Mouse (Mus musculus) thymus, postnatal 25 days (tissue): Measurements from ENCODE around the gene Mtmr10.
A peak's percentile ranks its signal among the peaks of the same experiment; 100 is the strongest.

Experiments used
- DNase-seq: peaks from one replicate; pipeline ENCODE4 v3.0.0; 2022

Gene Mtmr10

DNA sequence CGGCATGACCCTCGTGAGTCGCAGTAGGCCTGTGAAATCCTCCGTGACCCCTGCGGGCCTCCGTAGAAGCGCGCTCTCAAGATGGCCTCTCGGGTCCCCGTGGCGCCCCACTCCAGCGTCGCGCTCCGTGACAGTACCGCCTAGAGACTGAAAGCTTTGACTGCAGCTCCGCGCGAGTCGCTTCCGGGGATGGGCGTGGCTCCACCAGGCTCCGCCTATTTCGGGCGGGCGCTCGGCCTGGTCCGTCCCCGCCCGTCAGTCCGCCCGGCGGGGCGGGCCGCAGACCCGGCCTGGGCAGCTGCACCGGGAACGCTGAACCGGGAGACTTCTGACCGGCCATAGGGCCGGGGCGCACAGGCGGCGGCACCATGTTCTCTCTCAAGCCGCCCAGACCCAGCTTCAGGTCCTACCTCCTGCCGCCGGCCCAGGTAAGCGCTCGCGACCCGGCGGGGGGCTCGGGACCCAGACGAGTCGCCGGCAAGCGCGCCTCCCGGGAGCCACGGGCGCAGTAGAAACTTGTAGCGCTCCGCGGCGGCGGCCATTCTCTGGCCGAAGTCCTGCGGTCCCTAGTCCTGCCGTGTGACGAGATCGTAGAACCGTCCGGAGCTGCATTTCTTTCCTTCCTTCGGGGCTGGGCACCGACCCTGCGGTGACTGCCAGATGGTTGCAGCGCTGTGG is at the start of gene Mtmr10:
Gene Mtmr10 (plus strand): TSS at position 240 of the 678 bp plus-strand sequence.
- peak; percentile 98 for DNase-seq

- DNase-seq = no peak
Observed at GRCm38 (mm10) chr7:64237747-64238146, 49.7 kb upstream of the Mtmr10 start.

DNA sequence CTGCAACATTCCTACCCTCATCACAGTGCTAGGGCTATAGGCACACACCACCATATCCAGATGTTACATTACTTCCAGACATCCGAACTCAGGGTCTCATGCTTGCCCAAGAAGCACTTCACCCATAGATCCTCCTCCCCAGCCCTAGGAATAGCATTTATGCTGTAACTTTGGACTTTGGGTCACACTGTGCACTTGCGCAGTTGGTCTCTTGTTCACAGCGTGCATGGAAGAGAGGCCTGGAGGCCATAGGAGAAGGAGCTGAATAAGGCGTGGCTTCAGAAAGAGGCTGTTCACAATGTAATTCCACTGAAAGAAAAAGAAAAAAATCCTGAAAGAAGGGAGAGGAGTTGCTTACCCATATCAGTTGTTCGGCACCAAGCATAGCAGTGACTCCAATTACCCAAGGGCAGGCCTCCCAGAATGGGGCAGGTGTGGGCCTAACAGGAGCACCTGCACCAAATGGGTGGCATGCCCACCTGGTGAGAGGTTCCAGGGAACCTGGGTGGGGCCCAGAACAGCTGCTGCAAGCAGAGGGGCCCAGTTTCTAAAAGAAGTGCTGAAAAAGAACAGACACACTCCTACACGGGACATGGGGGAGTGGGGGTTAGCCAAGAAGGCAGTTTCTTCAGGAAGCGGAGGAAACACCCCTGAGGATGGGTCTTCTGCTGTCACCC is 48.9 kb upstream of the Mtmr10 start:
- DNase-seq = no peak

DNA sequence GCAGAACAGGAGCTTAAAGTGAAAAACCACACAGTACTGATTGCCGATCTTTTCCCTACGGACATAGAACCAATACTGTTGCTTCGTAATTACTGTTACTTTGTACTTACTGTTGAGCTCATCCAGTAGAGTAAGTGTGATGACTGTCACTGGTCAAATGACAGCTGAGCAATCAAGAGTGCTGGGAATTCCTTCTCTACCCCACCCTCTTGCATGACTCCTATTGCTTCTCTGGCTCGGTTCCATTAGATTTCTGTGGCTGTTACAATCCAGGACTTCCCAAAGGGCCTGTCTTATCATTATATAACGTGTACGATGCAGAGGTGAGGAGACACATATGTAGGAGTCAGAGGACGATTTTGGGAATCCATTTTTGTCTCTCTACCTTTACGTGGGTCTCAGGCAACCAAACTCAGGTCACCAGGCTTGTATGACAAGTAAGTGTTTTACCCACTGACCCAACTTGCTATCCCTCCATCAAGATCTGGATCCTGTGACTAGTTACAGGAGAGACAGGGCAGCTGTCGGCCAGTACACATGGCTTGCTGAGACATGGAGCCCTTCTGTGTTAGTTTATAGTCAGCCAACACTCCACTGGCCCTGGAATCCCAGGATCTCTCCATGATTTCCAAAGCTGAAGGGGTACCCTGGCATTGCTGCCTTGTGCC is 48.2 kb upstream of the Mtmr10 start:
- DNase-seq = no peak

GRCm38 (mm10) chr7:64239806-64240315 is 47.6 kb upstream of the Mtmr10 start:
- DNase-seq = no peak

DNA sequence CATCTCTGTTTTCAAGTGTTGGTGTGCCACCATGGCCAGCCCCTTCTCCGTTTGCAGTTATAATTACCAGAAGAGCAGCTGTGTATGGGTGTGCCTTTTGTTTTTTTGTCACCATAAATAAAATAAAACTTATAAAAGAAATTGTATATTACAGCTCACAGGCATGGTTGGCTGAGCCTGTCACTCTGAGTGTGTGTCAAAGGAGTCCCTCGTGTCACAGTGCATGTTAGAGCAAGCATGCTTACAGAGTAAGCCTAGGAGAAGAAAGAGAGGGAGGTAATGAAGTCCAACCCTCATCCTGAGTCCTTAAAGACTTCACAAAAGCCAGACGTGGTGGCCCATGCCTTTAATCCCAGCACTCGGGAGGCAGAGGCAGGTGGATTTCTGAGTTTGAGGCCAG is 45.0 kb upstream of the Mtmr10 start:
- no peak for DNase-seq

DNA sequence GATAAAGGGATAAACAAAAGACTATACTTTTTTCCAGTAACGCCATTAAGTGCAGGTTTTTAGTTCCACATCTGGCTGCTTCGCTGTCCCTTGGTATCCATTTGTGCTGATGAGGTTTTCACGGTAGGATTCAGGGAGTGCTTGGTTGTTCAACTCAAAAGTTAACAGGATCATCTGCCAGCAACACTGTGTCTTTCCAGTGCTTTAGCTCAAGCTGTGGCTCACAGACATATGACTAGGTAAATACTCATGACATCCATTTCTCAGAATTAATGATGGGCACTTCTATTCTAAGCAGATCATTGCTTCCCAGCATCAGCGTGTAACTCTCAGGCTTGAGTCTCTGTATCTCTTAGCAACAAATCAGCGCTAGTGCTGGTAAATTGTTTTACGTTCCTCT is 43.1 kb upstream of the Mtmr10 start:
- DNase-seq = no peak

DNA sequence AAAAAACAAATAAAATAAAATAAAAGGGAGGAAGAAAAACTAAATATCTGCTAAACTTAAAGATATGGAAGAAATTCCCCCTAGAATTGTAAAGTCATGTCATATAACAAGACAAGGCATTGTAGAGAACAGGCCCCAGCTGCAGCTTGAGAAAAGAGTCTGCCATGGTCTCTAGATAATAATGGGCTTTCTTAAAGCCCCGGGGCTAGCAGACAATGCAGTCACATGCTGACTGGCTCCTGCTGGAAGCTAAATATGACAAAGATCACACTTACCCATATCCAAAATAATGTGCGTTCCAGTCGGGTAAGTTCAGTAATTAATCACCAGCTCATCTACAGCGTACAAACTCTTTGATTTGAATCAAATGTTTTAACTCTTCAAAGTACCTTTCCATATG is 40.7 kb upstream of the Mtmr10 start:
- DNase-seq = no peak

DNA sequence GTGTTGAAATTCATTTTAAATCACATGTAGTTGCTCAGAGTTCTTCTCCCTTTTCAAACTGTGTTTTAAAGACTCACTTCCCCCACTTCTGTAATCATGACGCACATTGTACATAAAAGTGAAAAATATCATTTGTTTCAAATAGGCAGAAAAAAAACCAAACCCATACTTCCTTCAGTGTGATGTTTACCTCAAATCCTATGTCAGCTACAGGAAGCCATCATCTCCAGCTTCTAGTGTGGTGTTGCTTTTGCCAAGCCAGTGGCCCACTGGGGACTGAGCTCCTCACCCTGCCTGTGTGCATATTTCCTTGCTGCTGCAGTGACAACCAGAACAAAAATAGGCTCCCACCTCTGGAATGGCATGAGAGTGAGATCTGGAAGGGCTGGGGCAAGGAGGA is 39.1 kb upstream of the Mtmr10 start:
- no peak for DNase-seq

- no peak for DNase-seq
Observed at GRCm38 (mm10) chr7:64249715-64250114, 37.7 kb upstream of the Mtmr10 start.

GRCm38 (mm10) chr7:64250417-64250816 is 37.0 kb upstream of the Mtmr10 start:
- no peak for DNase-seq

DNA sequence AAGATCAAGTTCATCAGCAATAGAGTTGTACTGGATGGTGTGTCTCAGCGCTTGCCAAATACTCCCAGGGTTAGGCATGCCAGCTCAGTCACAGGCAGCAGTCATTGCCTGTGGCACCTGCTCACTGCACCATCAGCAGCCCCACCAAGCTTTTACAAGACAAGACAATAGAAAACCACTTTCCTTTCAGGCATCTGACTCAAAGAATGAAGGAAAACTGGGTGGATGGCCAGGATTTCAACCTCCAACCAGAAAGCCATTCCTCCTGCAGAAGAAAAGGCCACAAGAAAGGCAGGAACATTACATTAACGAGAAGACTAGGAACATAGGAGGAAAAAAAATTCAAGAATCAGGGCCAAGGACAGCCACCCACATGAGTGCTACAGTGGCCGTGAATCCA is 33.7 kb upstream of the Mtmr10 start:
- DNase-seq = no peak

- DNase-seq = no peak
Observed at GRCm38 (mm10) chr7:64265502-64266279, 21.8 kb upstream of the Mtmr10 start.

DNA sequence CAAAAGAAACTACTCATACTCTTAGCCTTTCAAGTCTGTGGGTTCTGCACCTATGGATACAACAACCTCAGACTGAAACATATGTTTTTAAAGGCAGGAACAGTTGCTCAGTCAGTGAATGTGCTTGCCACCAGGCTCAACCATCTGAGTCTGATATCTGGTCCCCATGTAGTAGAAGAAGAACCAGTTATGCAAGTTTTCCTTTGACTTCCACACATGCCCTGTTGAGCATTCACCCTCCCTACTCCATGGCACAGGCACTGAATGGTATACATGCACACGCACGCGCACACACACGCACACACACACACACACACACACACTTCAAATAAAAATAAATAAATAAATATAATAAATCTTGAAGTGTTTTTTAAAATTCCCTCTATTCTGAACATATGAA is 20.9 kb upstream of the Mtmr10 start:
- DNase-seq = no peak

DNA sequence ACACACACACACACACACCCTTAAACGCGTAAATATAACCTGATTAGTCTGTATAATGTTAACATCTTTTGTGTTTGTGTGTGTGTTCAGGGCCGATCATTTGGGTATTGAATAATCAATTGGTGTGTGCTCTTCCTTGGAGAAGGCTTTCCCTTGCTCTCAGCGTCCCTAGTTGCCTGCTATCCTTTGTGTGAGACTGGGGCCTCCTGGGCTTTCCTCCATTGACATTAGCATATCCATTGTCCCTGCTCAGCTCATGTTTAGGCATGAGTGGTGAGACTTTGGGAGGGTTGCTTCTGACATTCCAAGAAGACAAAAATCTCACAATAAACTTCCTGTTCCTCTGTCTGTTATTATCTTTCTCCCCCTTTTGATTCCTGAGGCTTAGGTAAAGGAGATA is 15.5 kb upstream of the Mtmr10 start:
- no peak for DNase-seq

DNA sequence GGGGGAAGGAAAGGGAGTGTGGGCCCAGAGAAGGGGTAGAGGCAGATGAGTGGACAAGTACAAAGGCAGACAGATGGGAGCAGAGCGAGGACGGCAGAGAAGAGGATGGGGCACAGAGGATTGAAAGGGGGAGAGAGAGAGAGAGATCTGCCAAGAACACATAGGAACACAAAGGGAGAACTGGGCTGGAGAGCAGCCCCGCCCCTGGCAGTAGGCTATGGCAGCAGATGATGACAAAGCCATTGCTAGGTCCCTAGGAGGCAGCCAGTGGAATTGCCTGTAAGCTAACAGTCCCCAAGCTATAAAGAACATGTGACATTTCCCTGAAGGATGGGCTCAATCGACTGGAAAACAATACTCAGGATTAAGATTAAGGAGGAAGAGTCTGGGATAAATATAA is 11.9 kb upstream of the Mtmr10 start:
- no peak for DNase-seq

- DNase-seq = no peak
Observed at GRCm38 (mm10) chr7:64276921-64277320, 10.5 kb upstream of the Mtmr10 start.

DNA sequence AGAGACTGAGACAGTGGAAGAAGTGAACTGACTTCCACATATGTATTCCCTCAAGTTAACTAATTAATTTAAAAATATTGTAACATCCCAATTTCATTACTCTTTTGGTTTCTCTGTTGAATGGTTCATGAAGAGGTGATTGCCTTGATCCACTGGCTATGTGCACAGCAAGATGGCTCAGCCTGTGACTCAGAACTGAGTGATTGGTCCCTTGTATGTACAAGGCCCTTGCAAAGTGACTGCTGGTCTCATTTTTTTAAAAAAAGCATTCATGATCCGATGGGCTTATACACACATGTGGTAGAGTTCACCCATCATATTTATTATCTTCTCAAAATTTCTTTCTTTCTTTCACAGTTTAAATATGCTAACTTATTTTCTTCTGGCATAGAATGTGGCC is 8.9 kb upstream of the Mtmr10 start:
- no peak for DNase-seq

DNA sequence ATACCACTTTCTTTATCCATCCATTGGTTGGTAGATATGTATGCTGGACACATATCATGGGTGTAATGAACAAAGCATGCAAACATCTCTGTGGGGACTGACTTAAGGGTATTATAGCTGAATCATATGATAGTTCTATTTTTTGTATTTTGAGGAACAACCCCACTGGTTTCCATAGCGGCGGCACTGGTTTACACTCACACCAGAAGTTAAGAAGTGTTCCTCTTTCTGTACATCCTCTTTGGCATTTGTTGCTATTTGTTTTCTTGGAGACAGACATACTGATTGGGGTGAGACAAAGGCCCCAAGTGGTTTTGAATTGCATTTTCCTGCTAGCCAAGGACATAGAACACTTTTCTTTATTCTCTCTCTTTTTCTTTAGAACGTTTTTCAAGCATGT is 7.9 kb upstream of the Mtmr10 start:
- no peak for DNase-seq

GRCm38 (mm10) chr7:64286566-64286965 is 887 bp upstream of the Mtmr10 start:
- DNase-seq = no peak

- DNase-seq = no peak
Observed at GRCm38 (mm10) chr7:64289416-64289815, 2.0 kb downstream of the Mtmr10 start.

DNA sequence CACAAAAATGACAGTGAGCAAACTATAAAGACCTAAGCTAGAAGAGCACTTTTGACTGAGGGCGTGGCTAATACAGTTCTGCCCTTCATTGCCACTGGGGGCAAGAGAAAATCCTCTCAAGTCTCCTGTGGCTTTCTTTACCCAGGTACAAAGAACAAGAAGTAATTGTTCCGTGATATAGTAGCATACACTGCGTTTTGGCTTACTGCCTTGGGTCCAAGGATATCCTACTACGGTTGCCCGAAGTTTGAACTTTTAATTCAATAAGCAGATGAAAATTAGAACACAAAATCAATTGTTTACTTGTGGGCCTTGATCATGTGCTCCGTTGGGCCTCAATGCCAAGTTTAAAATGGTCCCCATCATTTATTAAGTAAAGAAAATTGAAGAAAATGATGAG is 3.0 kb downstream of the Mtmr10 start:
- DNase-seq = no peak

DNA sequence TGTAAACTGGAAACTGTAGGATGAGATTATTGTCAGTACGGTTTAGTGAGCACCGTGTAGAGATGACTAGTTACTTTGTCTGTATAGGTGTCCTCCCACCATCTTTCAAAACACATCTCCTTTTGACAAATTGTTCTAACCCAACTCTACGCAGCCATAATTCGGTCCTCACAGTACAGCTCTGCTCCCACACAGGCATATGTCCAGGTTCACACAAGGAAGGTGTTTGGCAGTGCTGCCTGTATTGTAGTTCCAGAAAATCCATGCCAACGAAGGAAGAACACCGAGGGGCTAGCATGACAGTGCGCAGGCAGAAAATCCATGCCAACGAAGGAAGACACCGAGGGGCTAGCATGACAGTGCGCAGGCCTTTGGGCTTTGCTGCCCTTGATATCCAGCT is 4.3 kb downstream of the Mtmr10 start:
- DNase-seq = no peak
